Mouse (Mus musculus): ENCODE results near the gene Rc3h1. TPM values are rescaled to one million over a fixed set of nuclear protein-coding genes. Genes with fewer than 3 reads are reported as not detected.

The Rc3h1 gene
- total RNA-seq, 4 experiments from 2014 or later = 31.6 to 45.6 (median 40.4) TPM

Other genes with a start within 250 kb of the Rc3h1 start
- 10 to 100 TPM; 61.7 to 86.7 (median 68.5) TPM for gene Rabgap1l, start 113.2 kb upstream of the Rc3h1 start, total RNA-seq (2022)
- gene Serpinc1, start 72.2 kb downstream of the Rc3h1 start, total RNA-seq (2022) = under 1 TPM in 3 of 4 experiments, not detected in 1; 0.17 to 0.44 (median 0.38) TPM
- gene Zbtb37, start 128.4 kb downstream of the Rc3h1 start, total RNA-seq (2022) = 10 to 100 TPM; 13.0 to 20.6 (median 15.3) TPM
- gene Dars2, start 164.2 kb downstream of the Rc3h1 start, total RNA-seq (2022) = 10 to 100 TPM; 24.5 to 33.5 (median 25.3) TPM
- gene Cenpl, start 164.3 kb downstream of the Rc3h1 start, total RNA-seq (2022) = 1 to 10 TPM in 2 of 4 experiments, under 1 TPM in 2; 0.34 to 1.2 (median 0.95) TPM
- gene Klhl20, start 225.1 kb downstream of the Rc3h1 start, total RNA-seq (2022) = 10 to 100 TPM in 1 of 4 experiments, 1 to 10 TPM in 3; 7.8 to 10.2 (median 9.3) TPM
- 1 to 10 TPM; 3.0 to 8.4 (median 5.2) TPM for gene Ankrd45, start 236.3 kb downstream of the Rc3h1 start, total RNA-seq (2022)